Mouse (Mus musculus): Measurements from ENCODE around the gene Pfn2.

DNA sequence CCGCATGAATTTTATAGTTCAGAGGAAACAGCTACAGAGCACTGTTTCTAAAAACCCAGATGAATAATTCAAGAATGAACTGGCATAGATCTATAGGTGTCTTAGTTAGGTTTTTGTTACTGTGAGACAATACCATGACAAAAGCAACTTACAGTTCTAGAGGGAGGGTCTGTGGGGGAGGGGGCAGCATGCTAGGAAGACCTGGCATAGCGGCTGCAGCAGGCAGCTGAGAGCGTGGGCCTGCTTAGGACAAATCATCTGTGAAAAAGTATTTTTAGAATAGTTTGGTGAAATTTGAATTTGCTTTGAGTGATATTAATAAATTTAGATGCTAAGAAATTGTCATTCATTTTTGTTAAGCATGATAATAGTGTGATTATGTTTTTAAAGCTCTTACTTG lies 22.0 kb downstream of the Pfn2 start:
- no peak for TF ChIP-seq CTCF (IDR thresholded peaks at IDR 0.05; ENCODE audit: low read depth)
- no peak for TF ChIP-seq EP300 (IDR thresholded peaks at IDR 0.05; ENCODE audit: low read depth)
